Mouse (Mus musculus) olfactory bulb, adult 2 months (tissue): ENCODE measurements around the gene Trafd1.

ENCODE experiments used
- CTCF ChIP-seq: fragments of 200-500 bp; IDR thresholded peaks from 2 replicates; pipeline ENCODE4 v1.5.1; 2012; ENCODE audit warnings: low read depth, mild to moderate bottlenecking, low read length, moderate library complexity; ENCODE audit not compliant: insufficient read depth
- POLR2A ChIP-seq: fragments of 200-500 bp; IDR thresholded peaks from 2 replicates; pipeline ENCODE4 v1.6.1; 2012; ENCODE audit warnings: mild to moderate bottlenecking, low read depth, low read length, moderate library complexity; ENCODE audit not compliant: insufficient read depth

DNA sequence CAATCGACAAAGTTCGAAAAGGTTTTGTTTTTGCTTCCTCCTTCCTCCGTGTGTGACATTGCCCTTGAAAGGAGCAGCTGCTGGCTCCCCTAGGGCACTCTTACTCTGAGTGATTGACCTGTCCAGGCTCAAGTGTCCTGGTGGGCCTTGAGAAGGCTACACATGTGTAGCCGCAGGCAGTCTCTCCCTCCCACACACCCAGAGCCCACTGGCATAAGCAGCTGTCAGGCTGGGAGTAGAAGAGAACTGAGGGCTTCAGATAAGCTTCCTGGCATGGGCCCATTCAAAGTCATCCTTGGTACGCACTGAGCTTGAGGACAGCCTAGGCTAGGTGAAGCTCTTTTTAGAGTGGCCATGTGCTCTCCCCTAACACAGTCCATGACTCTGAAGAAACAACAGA, 51.0 kb downstream of the Trafd1 start:
- no peak for TF ChIP-seq POLR2A
- no peak for TF ChIP-seq CTCF
